Mouse (Mus musculus): ENCODE measurements around the gene Fut2.

- TF ChIP-seq CTCF (IDR thresholded peaks at IDR 0.05; ENCODE audit: borderline replicate concordance, control insufficient read depth, extremely low read depth, insufficient read depth, low read length, poor library complexity), result no peak
- TF ChIP-seq POLR2A (IDR thresholded peaks at IDR 0.05; ENCODE audit: control insufficient read depth, extremely low read depth, insufficient read depth, low read length, poor library complexity), result no peak
Measured at GRCm38 (mm10) chr7:45665303-45666138, 673 bp downstream of the Fut2 start.

All from thymus, adult 2 months (tissue).